In the genomic region with DNA sequence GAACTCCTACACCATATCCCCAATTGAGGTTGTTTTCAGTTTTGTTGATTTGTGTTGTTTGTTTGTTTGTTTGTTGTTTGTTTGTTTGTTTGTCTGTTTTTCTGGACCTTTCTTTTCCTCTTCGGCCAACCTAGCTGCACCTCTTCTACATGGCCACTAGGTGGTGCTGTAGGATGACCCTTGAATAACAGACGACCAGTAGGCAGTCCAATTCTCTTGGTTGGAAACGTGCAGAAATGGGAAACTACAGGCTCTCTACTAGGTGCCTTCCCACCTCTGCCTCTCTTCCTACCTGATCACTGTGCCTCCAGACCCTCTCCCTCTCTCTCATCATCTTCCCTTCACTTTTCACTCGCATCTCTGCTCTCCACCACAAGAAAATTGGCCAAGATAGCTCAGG, we compare ENCODE assay signal across 9 mouse cellular contexts. TPM values are rescaled to one million over a fixed set of nuclear protein-coding genes. Genes with fewer than 3 reads are reported as not detected.
DNase-seq lines count a peak whose midpoint lies in the region; ATAC-seq and TF ChIP-seq lines count a peak whose summit lies in the region.
"Had no signal": no experiment of that assay in that cellular context is flagged by ENCODE, and none has a peak within 500 bp of the region (broad histone marks: within the 10 kb centered on the region; RNA-seq: fewer than 3 reads in every experiment).

No protein-coding gene starts in this region.

- peaks cover 10% of the 10 kb centered on the region; the same call in 1 of the 2 replicates for H3K27me3 ChIP-seq in hindbrain, embryonic 13.5 days
- no peaks in the 10 kb centered on the region; the same call in 1 of the 2 replicates for H3K27me3 ChIP-seq in lung, embryonic 15.5 days

- H3K27ac ChIP-seq in cortical plate, adult 2 months (ENCODE audit: insufficient read depth, low read length), result no peak overlapping the region
- H3K27ac ChIP-seq in hindbrain, embryonic 13.5 days, result no peak overlapping the region
- no peak overlapping the region for H3K27ac ChIP-seq in lung, embryonic 15.5 days
- H3K27ac ChIP-seq: heart, embryonic 13.5 days had no signal

- no peaks in the 10 kb centered on the region for H3K36me3 ChIP-seq in hindbrain, embryonic 13.5 days
- no peaks in the 10 kb centered on the region for H3K36me3 ChIP-seq in lung, embryonic 15.5 days
- H3K36me3 ChIP-seq: heart, embryonic 13.5 days had no signal

- peak; percentile 12 for DNase-seq in spleen, adult 12 weeks (ENCODE audit: low spot score)
- DNase-seq in spleen, postnatal 14 days (ENCODE audit: low spot score in 2 of 2), result no peak
- DNase-seq in adrenal gland, adult 2 months, result peak; percentile 24
- DNase-seq in frontal cortex, postnatal 25 days (ENCODE audit: low spot score in 2 of 2), result no peak

- H3K4me2 ChIP-seq in hindbrain, embryonic 13.5 days, result no peak overlapping the region
- H3K4me2 ChIP-seq in lung, embryonic 15.5 days, result no peak overlapping the region
- H3K4me2 ChIP-seq: heart, embryonic 13.5 days had no signal

- H3K4me1 ChIP-seq in cortical plate, adult 2 months (ENCODE audit: control insufficient read depth, insufficient read depth, low read length), result peaks cover 5% of the 10 kb centered on the region
- no peaks in the 10 kb centered on the region for H3K4me1 ChIP-seq in hindbrain, embryonic 13.5 days (replicated peaks)
- H3K4me1 ChIP-seq in lung, embryonic 15.5 days, result no peaks in the 10 kb centered on the region
- H3K4me1 ChIP-seq: heart, embryonic 13.5 days had no signal

- TF ChIP-seq POLR2A in cortical plate, adult 2 months (IDR thresholded peaks at IDR 0.05; ENCODE audit: extremely low read depth, insufficient read depth, low read length), result no peak

- no peak overlapping the region for H3K4me3 ChIP-seq in cortical plate, adult 2 months (ENCODE audit: insufficient read depth, low read length)
- H3K4me3 ChIP-seq in hindbrain, embryonic 13.5 days, result no peak overlapping the region
- no peak overlapping the region for H3K4me3 ChIP-seq in lung, embryonic 15.5 days
- H3K4me3 ChIP-seq: heart, embryonic 13.5 days had no signal

- TF ChIP-seq CTCF in cortical plate, adult 2 months (IDR thresholded peaks at IDR 0.05; ENCODE audit: extremely low read depth, insufficient read depth, low read length), result peak; percentile 97

- H3K9ac ChIP-seq in hindbrain, embryonic 13.5 days, result no peak overlapping the region; the same call in 1 of the 2 replicates
- H3K9ac ChIP-seq in lung, embryonic 15.5 days, result no peak overlapping the region
- H3K9ac ChIP-seq: heart, embryonic 13.5 days had no signal

- H3K9me3 ChIP-seq in hindbrain, embryonic 13.5 days, result no peaks in the 10 kb centered on the region
- no peaks in the 10 kb centered on the region for H3K9me3 ChIP-seq in lung, embryonic 15.5 days
- H3K9me3 ChIP-seq: heart, embryonic 13.5 days had no signal

- 9% methylated on average over 4 of the region's 4 CpGs for WGBS in hindbrain, embryonic 13.5 days
- 0% methylated on average over 4 of the region's 4 CpGs for WGBS in lung, embryonic 15.5 days

- ATAC-seq in hindbrain, embryonic 13.5 days (ENCODE audit: low FRiP score), result peak; percentile 67; the same call in 1 of the 2 replicates
- ATAC-seq in lung, embryonic 15.5 days (ENCODE audit: borderline replicate concordance, extremely low read depth, low FRiP score, low TSS enrichment), result peak; percentile 58; the same call in 1 of the 2 replicates
- peak; percentile 52 for ATAC-seq in neutrophil, adult 5-6 weeks (ENCODE audit: extremely low read depth, insufficient number of reproducible peaks, low FRiP score, poor library complexity, severe bottlenecking)

RNA-seq across cellular contexts. Expression of a gene that starts 6.9 kb away (rescaled TPM):
- 1 to 10 TPM in 1 of 2 experiments, under 1 TPM in 1; 0.46 to 1.5 TPM for total RNA-seq in adrenal gland, adult 2 months (2021)
- polyA plus RNA-seq in adrenal gland, adult 2 months (2012; rRNA removed), result 0.16 and 0.45 TPM in 2 replicates
- 45.3 TPM in 2 replicates for polyA plus RNA-seq in cortical plate, adult 2 months (2012; rRNA removed)
- 1.2 and 1.3 TPM in 2 replicates for polyA plus RNA-seq in hindbrain, embryonic 13.5 days (2015; fragmentation: Nextera tagmentation; extraction: Ambion mirVana)
- polyA plus RNA-seq in lung, embryonic 15.5 days (2015; fragmentation: Nextera tagmentation; extraction: Ambion mirVana), result 0.47 and 0.61 TPM in 2 replicates
- total RNA-seq in neutrophil, adult 5-6 weeks (2017), result 0.81 and 0.98 TPM in 2 replicates

RNA-seq across cellular contexts. Expression of a gene that starts 58.1 kb away (rescaled TPM):
- 1 to 10 TPM in 1 of 2 experiments, under 1 TPM in 1; 0.78 to 1.0 TPM for total RNA-seq in adrenal gland, adult 2 months (2021)
- 1.1 and 1.3 TPM in 2 replicates for polyA plus RNA-seq in adrenal gland, adult 2 months (2012; rRNA removed)
- polyA plus RNA-seq in cortical plate, adult 2 months (2012; rRNA removed), result 5.6 and 6.6 TPM in 2 replicates
- 6.8 and 7.1 TPM in 2 replicates for polyA plus RNA-seq in hindbrain, embryonic 13.5 days (2015; fragmentation: Nextera tagmentation; extraction: Ambion mirVana)
- 3.0 and 3.5 TPM in 2 replicates for polyA plus RNA-seq in lung, embryonic 15.5 days (2015; fragmentation: Nextera tagmentation; extraction: Ambion mirVana)
- total RNA-seq in neutrophil, adult 5-6 weeks (2017), result 32.2 and 32.3 TPM in 2 replicates

Comparison
In these comparisons a context has a peak if more than half of its experiments do, and no peak if none do; other contexts are left out.
1. DNase-seq: peak in spleen, adult 12 weeks (single experiment) and adrenal gland, adult 2 months (single experiment); none in spleen, postnatal 14 days (0 of 2) and frontal cortex, postnatal 25 days (0 of 2).
2. RNA of a gene that starts 6.9 kb away (polyA plus RNA-seq): 45.3 TPM in cortical plate, adult 2 months; 1.2 to 1.3 TPM in hindbrain, embryonic 13.5 days, 0.47 to 0.61 TPM in lung, embryonic 15.5 days and 0.16 to 0.45 TPM in adrenal gland, adult 2 months; every median in the first group is over 10 times any median in the second.
3. Peak in every context shown above with its lines, with median percentiles within 50 percentile points of each other: ATAC-seq.